Mouse (Mus musculus) adrenal gland, adult 18-20 months (tissue): Measurements from ENCODE around the gene Sowaha. TPM values are rescaled to one million over a fixed set of nuclear protein-coding genes. Genes with fewer than 3 reads are reported as not detected.

Experiments
- DNase-seq, 2 experiments: peaks; one replicate each; pipeline ENCODE4 v3.0.0; 2021 to 2022; ENCODE audit warnings: low spot score in 2 of 2
- long read RNA-seq, 2 experiments: library from polyadenylated mRNA; stranded (forward); transcript quantifications; one replicate each; pipeline ENCODE4 v2.0.0; 2021
- total RNA-seq, 2 experiments: library from RNA; stranded (reverse); gene quantifications; 1 replicate in 1 of 2; 2 replicates in 1 of 2; pipeline ENCODE4 v1.2.3; 2021

The Sowaha gene
- total RNA-seq: under 1 TPM; 0.19 to 0.30 TPM
- long read RNA-seq, experiment 1: 0 reads
- long read RNA-seq, experiment 2, partial matches to known transcripts: 0 of 2 reads
- long read RNA-seq, experiment 2, other reads (novel, unspliced or antisense): 0 of 2 reads

GRCm38 (mm10) chr11:53479783-53480301, at the start of gene Sowaha, which contains the start of gene Gm9945:
Gene Sowaha (minus strand): TSS chr11:53480274.
Gene Gm9945 (plus strand): TSS chr11:53480166.
- DNase-seq: peak in 1 of 2 experiments; percentile 40

DNA sequence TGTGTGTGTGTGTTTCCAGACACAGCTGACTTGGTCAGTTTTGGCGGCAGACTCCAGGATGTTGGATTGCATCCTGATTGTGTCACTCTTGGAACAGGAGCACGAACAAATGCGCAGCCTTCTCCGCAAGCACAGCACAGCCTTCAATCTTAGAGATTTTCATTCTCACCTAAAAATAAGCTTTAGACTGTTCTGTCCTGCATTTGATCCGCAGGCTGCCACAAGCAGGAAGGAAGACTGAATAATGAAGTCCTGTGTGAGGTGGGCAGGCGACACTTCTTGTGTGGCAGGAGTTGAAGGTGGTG, 49.1 kb upstream of the Sowaha start:
- DNase-seq: peak in 1 of 2 experiments; percentile 37

- DNase-seq: no peak
Measured at GRCm38 (mm10) chr11:53528397-53529252, 48.6 kb upstream of the Sowaha start.

GRCm38 (mm10) chr11:53525461-53525860, 45.4 kb upstream of the Sowaha start:
- no peak for DNase-seq

GRCm38 (mm10) chr11:53524905-53525304, 44.8 kb upstream of the Sowaha start:
- DNase-seq: no peak

- DNase-seq: no peak
Measured at GRCm38 (mm10) chr11:53523545-53524405, 43.7 kb upstream of the Sowaha start.

- DNase-seq: no peak
Measured at GRCm38 (mm10) chr11:53522930-53523329, 42.9 kb upstream of the Sowaha start.

- DNase-seq: no peak
Measured at GRCm38 (mm10) chr11:53522362-53522761, 42.3 kb upstream of the Sowaha start.

DNA sequence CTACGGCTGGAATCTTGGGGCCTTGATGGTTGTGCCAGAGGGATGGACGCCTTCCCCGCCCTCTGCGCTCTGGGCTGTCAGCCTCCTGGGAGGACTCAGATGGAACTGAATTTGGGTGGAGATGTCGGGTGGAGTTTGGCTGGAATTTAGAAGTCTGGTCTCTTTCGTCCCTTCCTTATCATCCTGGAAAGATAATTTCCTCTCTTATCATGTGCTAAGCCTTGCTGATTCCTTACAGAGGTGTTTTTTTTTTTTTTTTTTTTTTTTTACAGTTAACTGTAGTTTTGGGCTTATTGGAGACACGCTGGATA, 41.7 kb upstream of the Sowaha start:
- DNase-seq: no peak

DNA sequence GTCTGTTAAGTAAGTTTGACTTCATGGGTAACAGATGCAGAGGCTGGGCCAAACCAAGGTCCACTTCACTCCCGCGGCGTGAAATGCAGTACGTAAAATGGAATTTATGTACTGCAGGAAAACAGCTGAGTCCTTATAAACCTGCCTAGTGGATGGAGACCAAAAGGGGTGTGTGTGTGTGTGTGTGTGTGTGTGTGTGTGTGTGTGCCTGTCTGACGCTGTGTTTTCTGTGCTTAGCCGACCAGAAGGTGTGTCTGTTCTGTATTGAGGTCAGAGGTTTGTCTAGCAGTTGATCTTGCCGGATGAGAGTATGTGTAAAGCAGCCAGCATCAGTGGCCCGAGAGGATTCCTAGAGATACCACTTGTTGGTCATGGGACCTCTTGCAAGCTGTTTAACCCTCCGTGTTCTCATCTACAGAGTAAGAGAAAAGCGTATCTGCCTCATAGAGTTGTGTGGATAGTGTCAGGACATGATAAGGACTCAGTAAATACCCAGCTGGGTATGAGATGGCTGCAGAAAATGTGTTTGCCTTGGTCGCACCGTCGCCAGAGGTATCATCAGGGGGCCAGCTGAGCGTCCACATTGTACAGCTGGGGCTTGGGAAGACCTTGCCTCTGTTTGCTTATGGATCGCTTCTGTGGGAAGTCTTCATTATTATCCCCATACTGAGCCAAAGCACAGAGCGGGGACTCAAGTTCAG, 41.2 kb upstream of the Sowaha start:
- DNase-seq: no peak

DNA sequence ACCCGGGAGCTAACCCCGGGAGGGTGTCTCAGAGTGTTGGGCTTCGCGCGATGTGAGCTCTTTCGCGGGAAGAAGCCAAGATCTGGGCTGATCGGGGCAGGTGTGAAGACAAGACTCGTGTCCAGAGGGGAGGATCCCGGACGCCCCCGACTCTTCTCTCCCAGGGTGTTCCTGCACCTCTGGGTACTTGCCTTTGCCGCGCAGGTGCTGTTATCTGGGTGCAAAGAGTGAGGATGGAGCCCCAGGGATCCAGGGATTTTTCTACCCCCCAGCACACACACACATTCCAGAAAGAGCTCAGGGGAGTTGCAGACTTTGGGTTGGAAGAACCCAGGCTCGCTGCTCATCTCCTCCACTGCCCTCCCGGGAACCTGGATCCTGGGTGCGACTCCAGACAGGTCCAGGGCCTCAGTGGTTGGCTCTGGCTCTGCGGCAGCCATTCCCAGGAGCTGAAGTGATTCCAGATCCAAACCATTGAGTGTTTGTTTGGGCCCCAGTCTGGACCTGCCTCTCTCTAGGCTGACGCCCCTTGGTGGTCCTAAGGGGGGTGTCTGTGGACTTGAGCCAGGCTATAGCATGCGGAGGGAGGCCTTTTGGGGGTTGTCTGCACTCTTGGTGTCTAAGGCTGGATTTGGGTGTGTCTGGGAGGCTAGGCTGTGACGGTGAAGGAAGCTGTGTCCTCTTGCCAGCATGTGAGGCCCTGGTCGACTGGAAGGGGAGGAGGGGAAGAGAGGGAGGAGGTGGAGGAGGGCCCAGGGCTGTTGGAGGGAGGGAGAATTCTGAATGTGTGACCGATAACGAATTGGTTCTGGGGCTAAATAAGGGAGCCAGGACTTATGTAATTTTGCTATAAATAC, 40.3 kb upstream of the Sowaha start:
- DNase-seq: peak; percentile 26 to 37

GRCm38 (mm10) chr11:53519207-53520121, 39.4 kb upstream of the Sowaha start, which contains the start of gene Sept8:
Gene Sept8 (plus strand): TSS chr11:53519257.
- peak; percentile 62 to 71 for DNase-seq

DNA sequence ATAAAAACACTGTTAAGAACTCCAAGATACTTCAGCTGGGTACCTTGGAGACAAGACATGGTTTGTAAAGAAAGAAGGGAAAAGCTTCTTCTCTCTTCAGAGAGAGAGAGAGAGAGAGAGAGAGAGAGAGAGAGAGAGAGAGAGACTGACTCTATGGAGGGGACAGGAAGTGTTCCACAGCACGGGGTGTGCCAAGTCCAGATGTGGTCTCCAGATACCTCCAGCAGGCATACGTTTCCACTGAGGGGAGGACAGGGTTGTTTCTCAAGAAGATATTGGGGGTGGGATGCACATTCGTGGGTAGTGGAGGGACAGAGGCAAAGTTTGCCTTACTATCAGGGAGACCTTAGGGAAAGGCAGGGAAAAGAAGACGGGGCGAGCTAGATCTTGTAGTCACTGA, 38.7 kb upstream of the Sowaha start:
- DNase-seq: no peak

DNA sequence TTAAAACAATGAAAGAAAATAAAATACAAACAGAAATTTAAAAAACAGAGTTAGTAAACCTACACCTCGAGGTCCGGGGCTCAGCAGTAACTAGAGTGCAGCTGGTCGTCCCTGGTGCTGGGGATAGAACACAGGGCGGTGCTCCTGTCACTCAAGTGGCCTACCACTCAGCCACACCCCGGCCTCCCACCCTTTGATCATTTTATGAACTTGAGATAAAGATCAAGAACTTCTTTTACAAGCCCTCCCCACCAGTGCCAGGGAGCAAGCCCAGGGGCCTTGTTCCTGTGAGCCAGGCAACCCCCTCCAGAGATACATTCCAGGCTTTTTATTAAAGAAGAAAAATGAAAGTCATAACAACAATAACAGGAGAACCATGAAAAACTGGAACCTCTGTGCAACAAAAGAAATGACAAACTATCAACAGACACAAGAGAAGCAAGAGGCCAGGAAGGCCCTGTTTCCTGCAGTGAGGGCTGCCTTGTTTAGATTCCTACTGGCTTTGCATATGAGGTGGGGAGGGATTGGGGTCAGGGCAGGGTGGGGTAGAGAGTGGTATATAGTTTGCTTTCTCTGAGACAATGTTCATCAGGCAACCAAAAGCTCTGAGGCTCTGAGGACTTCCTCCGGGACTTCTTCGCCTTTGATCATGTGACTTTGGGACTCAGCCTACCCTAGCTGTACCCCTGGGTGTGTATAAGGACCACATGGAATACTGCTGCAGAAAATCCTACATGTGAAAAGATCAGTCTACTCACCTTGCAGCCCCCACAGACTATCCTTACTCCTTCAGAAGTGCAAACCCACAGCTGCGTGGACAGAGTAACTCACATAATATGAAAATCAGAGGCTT, 36.9 kb upstream of the Sowaha start:
- no peak for DNase-seq

GRCm38 (mm10) chr11:53510351-53510750, 30.3 kb upstream of the Sowaha start:
- no peak for DNase-seq

GRCm38 (mm10) chr11:53508591-53508990, 28.5 kb upstream of the Sowaha start:
- DNase-seq: no peak

GRCm38 (mm10) chr11:53508152-53508551, 28.1 kb upstream of the Sowaha start:
- peak; percentile 42 to 56 for DNase-seq
